Mouse (Mus musculus) hindbrain, embryonic 16.5 days (tissue): ENCODE measurements around the gene Ston1. TPM values are rescaled to one million over a fixed set of nuclear protein-coding genes. Genes with fewer than 3 reads are reported as not detected.

ENCODE experiments used
- ATAC-seq: fragments of 200-750 bp; cut with Nextera tagmentation; 2 replicates; pipeline ENCODE4 v1.8.0; 2017; ENCODE audit warnings: moderate TSS enrichment, moderate library complexity
- H3K27ac ChIP-seq: fragments of 300-500 bp; sonication (generic); 2 replicates; pipeline ENCODE4 v1.5.1; 2014; ENCODE audit warnings: low read depth, mild to moderate bottlenecking, control low read depth, low read length, moderate library complexity
- H3K27me3 ChIP-seq: fragments of 300-500 bp; sonication (generic); replicated peaks from 2 replicates; pipeline ENCODE4 v1.6.1; 2014; ENCODE audit warnings: low read length; ENCODE audit not compliant: control insufficient read depth, insufficient read depth
- H3K36me3 ChIP-seq: fragments of 300-500 bp; sonication (generic); 2 replicates; pipeline ENCODE4 v1.6.1; 2014; ENCODE audit warnings: mild to moderate bottlenecking, low read length, moderate library complexity, mixed read lengths; ENCODE audit not compliant: control insufficient read depth, insufficient read depth
- H3K4me1 ChIP-seq: fragments of 300-500 bp; sonication (generic); 2 replicates; pipeline ENCODE4 v1.6.1; 2014; ENCODE audit warnings: low read depth, low read length; ENCODE audit not compliant: control insufficient read depth, insufficient read depth
- H3K4me2 ChIP-seq: fragments of 300-500 bp; sonication (generic); 2 replicates; pipeline ENCODE4 v1.6.1; 2014; ENCODE audit warnings: mild to moderate bottlenecking, low read length, control low read depth, moderate library complexity
- H3K4me3 ChIP-seq: fragments of 300-500 bp; sonication (generic); 2 replicates; pipeline ENCODE4 v1.5.1; 2014; ENCODE audit warnings: mild to moderate bottlenecking, low read length, control low read depth, moderate library complexity
- H3K9ac ChIP-seq: fragments of 300-500 bp; sonication (generic); 2 replicates; pipeline ENCODE4 v1.6.1; 2014; ENCODE audit warnings: low read depth, mild to moderate bottlenecking, control low read depth, low read length, moderate library complexity
- H3K9me3 ChIP-seq: fragments of 300-500 bp; sonication (generic); 2 replicates; pipeline ENCODE4 v1.6.1; 2014; ENCODE audit warnings: mild to moderate bottlenecking, low read length, moderate library complexity; ENCODE audit not compliant: control insufficient read depth
- WGBS: fragments of 180-500 bp; shearing (Covaris S2); extraction: QIAGEN DNeasy Blood & Tissue Kit; methylation state at CpG from one replicate; pipeline ENCODE4 v1.1.7; 2014; 5-methylcytosine and 5-hydroxymethylcytosine counted together
- polyA plus RNA-seq: library from polyadenylated mRNA; unstranded; fragments of >200 nt; fragmentation: Nextera tagmentation; extraction: Ambion mirVana; gene quantifications from 2 replicates; pipeline ENCODE4 v1.2.1, GENCODE M21; 2015

Gene Ston1
- polyA plus RNA-seq, 1 experiment from 2014 or later = 2.1 TPM

DNA sequence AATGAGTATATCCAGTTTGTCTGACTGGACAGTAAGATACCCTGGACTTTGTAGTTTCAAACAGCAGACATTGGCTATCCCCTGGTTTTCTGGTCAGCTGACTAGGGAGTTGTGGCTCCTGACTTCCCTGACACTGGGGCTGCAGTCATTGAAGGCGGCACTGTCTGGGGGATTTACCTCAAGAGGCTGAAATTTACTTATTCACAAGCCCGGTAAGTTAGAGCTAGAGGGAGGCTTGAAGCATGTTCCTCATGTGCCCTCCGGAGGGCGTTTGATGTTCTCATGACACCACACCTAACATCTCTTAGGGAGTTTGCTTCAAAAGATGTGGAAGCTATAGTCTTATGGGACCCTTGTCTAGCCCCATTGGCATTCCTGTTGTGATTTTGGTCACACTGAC is 40.8 kb upstream of the Ston1 start:
- Histone ChIP-seq H3K9ac (no peak overlapping the region), H3K36me3 (peaks cover 7% of the 10 kb centered on the region; the same call in 1 of the 2 replicates), H3K27me3 (no peaks in the 10 kb centered on the region), H3K4me2 (no peak overlapping the region), H3K4me1 (no peaks in the 10 kb centered on the region), H3K27ac (no peak overlapping the region), H3K4me3 (no peak overlapping the region), H3K9me3 (no peaks in the 10 kb centered on the region)
- ATAC-seq = no peak
- WGBS = 83% methylated on average over 4 of the region's 4 CpGs

- Histone ChIP-seq H3K4me3 (no peak overlapping the region), H3K27me3 (no peaks in the 10 kb centered on the region), H3K9me3 (no peaks in the 10 kb centered on the region), H3K4me2 (no peak overlapping the region), H3K27ac (peak overlapping the region; percentile 23; the same call in 1 of the 2 replicates), H3K9ac (peak overlapping the region; percentile 35; the same call in 1 of the 2 replicates), H3K36me3 (peaks cover 10% of the 10 kb centered on the region; the same call in 1 of the 2 replicates), H3K4me1 (no peaks in the 10 kb centered on the region)
- ATAC-seq = peak; percentile 87
- WGBS = 29% methylated on average over 13 of the region's 13 CpGs
Measured at GRCm38 (mm10) chr17:88558168-88558842, 39.2 kb upstream of the Ston1 start.

DNA sequence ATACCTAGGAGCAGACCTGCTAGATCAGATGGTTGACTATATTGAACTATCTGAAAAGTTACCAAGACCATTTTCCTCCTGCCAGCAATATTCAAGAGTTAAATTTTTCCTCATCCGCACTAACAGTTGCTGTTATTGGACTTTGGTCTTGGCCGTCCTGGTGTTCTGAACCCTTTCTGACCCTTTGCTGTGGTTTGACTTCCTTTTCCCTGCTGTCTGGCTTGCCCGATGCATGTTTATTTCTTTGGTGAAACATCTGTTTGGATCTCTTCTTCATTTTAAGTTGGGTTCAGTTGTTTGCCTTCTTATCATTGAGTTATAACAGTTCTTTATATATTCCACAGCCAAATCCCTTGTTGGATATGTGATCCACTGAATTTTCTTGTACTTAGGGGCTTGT is 33.9 kb upstream of the Ston1 start:
- no peak for ATAC-seq
- Histone ChIP-seq H3K9me3 (no peaks in the 10 kb centered on the region), H3K4me1 (no peaks in the 10 kb centered on the region), H3K4me2 (no peak overlapping the region), H3K27ac (no peak overlapping the region), H3K27me3 (no peaks in the 10 kb centered on the region), H3K9ac (no peak overlapping the region), H3K4me3 (no peak overlapping the region), H3K36me3 (peaks cover 16% of the 10 kb centered on the region)
- WGBS = 93% methylated on average over 3 of the region's 3 CpGs

DNA sequence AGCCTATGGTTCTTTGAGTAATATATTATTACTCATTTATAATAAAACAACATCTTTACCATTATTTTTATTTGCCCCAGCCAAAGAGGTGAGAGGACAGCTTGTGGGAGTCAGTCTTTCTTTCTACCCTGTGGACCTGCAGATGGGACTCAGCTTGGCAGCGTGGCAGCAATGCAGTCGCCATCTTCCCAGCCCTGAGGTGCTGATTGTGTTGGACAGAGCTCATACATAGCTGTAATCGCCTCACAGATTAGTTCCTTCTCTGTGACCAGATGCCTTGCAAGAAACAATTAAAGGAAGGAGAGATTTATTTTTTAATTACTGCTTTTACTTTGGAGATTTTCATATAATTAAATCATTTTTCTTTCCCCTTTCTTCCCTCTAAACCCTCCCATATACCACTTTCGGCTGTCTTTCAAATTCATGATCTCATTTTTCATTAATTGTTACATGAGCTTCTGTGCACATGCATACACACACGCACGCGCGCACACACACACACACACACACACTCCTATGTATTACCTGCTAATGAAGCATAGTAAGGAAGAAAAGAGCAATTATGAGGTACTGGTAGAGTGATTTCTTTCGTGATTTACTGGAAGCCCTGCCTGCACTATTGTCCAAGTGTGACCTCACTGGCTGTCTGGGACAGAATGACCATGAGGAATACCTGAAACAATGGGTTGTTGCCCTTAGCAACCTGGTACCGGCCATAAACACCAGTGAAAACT is 27.5 kb upstream of the Ston1 start:
- H3K4me1 ChIP-seq = peaks cover 2% of the 10 kb centered on the region; the same call in 1 of the 2 replicates
- WGBS = 53% methylated on average over 10 of the region's 10 CpGs
- no peaks in the 10 kb centered on the region for H3K9me3 ChIP-seq
- no peaks in the 10 kb centered on the region for H3K27me3 ChIP-seq
- H3K9ac ChIP-seq = no peak overlapping the region
- peak overlapping the region; percentile 51 for H3K27ac ChIP-seq
- 0 out of 2 replicates have a peak, but pooled peaks have one; percentile 29 for ATAC-seq
- peaks cover 18% of the 10 kb centered on the region for H3K36me3 ChIP-seq
- H3K4me3 ChIP-seq = no peak overlapping the region
- H3K4me2 ChIP-seq = no peak overlapping the region

- no peaks in the 10 kb centered on the region for H3K9me3 ChIP-seq
- H3K27me3 ChIP-seq = no peaks in the 10 kb centered on the region
- H3K36me3 ChIP-seq = peaks cover 24% of the 10 kb centered on the region
- WGBS = 82% methylated on average over 11 of the region's 11 CpGs
- no peak overlapping the region for H3K27ac ChIP-seq
- no peak overlapping the region for H3K4me3 ChIP-seq
- ATAC-seq = no peak
- H3K9ac ChIP-seq = no peak overlapping the region
- no peak overlapping the region for H3K4me2 ChIP-seq
- peaks cover 2% of the 10 kb centered on the region; the same call in 1 of the 2 replicates for H3K4me1 ChIP-seq
Measured at GRCm38 (mm10) chr17:88570784-88571183, 26.7 kb upstream of the Ston1 start.

DNA sequence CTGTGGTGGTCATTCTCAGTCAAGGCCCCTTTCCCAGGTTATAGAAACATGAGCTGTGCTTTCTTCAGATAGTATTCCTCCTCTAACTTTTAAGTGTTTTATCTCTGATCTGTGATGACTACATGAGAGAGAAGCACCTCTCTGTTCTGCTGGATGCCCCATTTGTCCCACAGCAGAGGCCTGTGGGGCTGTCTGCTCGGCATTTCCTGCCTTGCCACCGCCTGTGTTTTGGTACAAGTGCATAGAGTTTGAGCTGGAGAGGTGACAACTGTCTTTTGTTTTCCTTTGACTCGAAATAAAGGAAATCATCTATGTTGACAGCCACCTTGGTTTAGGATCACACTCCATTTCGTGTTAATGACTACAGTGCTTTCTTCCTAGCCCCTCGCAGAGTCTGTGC is 22.7 kb upstream of the Ston1 start:
- Histone ChIP-seq H3K4me1 (peaks cover 2% of the 10 kb centered on the region; the same call in 1 of the 2 replicates), H3K9me3 (no peaks in the 10 kb centered on the region), H3K4me2 (no peak overlapping the region), H3K27me3 (no peaks in the 10 kb centered on the region), H3K36me3 (peaks cover 30% of the 10 kb centered on the region), H3K27ac (no peak overlapping the region), H3K4me3 (no peak overlapping the region), H3K9ac (no peak overlapping the region)
- no peak for ATAC-seq
- 76% methylated on average over 5 of the region's 5 CpGs for WGBS

DNA sequence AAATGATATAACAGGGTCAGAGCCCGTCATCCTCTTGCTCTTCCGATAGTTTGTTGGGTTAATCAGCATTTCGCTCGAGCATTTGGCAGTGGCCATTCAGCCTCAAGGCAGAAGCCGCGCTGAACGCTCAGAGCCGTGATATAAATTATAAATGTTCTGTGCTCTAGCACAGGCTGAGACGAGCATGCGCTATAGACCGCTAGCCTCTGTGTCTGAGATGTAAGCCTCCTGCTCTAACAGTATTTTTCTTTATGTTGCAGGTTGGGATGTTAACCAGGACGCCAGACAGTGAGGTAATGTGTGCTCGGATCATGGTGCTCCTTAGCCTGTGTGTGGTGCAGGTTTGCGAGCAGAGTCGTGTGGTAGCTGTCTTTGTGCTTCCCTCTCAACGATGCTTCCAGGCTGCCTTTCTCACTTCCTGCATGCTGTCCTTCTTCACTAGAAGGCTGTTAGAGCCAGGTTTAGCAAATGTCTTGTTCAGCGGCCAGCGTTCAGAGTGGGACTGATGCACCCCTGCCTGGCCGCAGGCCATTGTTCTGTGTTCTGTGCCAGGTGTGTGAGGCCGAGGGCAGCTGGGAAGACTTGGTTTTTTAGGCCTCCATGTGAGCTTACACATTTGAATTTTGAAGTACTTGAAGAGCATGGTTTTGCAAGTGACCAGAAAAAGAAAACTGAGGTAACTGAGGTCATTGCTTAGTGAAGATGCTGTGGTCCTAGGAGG is 18.8 kb upstream of the Ston1 start:
- Histone ChIP-seq H3K9ac (no peak overlapping the region; the same call in 1 of the 2 replicates), H3K4me3 (no peak overlapping the region), H3K4me2 (0 out of 2 replicates have a peak overlapping the region, but pooled peaks have one; percentile 12), H3K27me3 (no peaks in the 10 kb centered on the region), H3K36me3 (peaks cover 36% of the 10 kb centered on the region), H3K9me3 (no peaks in the 10 kb centered on the region), H3K27ac (no peak overlapping the region), H3K4me1 (no peaks in the 10 kb centered on the region)
- peak; percentile 51; the same call in 1 of the 2 replicates for ATAC-seq
- WGBS = 75% methylated on average over 20 of the region's 20 CpGs

DNA sequence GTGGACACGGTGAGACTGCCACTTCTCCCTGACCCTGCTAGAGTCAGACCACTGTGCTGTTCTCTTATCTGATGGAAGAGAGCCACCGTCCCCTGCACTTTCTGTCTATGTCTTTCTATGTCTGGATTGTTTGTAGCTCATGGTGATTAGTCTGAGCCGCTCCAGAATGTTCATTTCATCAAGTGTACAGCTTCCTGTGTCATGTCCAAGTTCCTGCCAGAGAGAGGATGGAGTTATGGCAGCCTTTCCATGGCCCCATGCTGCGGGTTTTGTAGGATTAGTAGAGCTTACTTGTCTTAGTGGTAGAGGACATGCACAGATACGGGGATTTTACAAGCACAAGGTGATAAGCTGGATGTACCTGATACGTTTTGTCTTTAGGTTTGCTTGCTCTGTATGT is 16.9 kb upstream of the Ston1 start:
- WGBS = 84% methylated on average over 6 of the region's 6 CpGs
- Histone ChIP-seq H3K4me3 (no peak overlapping the region), H3K27me3 (no peaks in the 10 kb centered on the region), H3K9me3 (no peaks in the 10 kb centered on the region), H3K9ac (no peak overlapping the region), H3K4me2 (no peak overlapping the region), H3K4me1 (no peaks in the 10 kb centered on the region), H3K36me3 (peaks cover 49% of the 10 kb centered on the region), H3K27ac (no peak overlapping the region)
- no peak for ATAC-seq
